Mouse (Mus musculus): ENCODE data around the gene Espl1.
A peak's percentile ranks its signal among the peaks of the same experiment; 100 is the strongest.
"Not testable (repeated sequence)": the region's sequence is repeated elsewhere in the genome, so short reads cannot be mapped to it uniquely, and the experiment has no call there.

Espl1 gene

DNA sequence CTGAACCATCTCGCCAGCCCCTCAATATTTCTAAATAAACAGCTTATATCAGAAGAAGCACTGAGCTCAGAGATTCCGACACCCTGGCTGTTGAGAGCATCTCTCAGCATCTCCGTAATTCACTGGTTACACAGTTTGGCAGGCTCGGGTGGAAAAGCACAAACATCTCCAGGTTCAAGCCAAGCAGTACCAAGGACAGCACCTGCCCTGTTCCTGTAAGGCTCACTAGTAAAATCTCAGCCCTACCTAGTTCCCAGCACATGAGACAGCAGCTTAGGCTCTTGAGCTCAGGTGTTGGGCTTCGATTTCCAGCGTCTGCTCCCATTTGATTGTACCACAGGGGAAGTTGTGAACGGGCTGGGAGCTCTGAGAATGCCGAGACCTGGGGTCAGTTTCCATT lies 39.2 kb downstream of the Espl1 start:
- DNase-seq (ENCODE audit: low spot score in 2 of 2) = no peak

- not testable (repeated sequence) for DNase-seq (ENCODE audit: low spot score in 2 of 2)
Measured at GRCm38 (mm10) chr15:102335925-102336324, 39.9 kb downstream of the Espl1 start.

DNA sequence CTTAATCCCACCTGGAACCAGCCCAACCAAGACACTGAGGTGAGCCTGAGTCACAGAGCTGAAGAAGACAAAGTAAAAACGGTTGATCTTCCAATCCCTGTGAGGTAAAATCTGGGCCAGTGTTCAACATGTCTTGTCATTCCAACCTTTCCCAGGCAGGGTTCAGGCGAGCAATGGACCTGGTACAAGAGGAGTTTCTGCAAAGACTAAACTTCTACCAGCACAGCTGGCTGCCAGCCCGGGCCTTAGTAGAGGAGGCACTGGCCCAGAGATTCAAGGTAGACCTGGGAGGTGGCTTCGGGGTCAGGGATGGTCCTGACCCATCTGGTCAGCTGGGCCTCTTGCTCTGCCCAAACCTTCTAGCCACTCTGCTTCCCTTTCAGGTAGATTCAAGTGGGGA lies 40.9 kb downstream of the Espl1 start:
- DNase-seq (ENCODE audit: low spot score in 2 of 2) = no peak

- DNase-seq (ENCODE audit: low spot score in 2 of 2) = no peak
Measured at GRCm38 (mm10) chr15:102339612-102340011, 43.5 kb downstream of the Espl1 start.

GRCm38 (mm10) chr15:102341580-102341979 lies 45.5 kb downstream of the Espl1 start:
- DNase-seq (ENCODE audit: low spot score in 2 of 2) = peak; percentile 45 to 59

- DNase-seq (ENCODE audit: low spot score in 2 of 2) = no peak
Measured at GRCm38 (mm10) chr15:102344490-102344889, 48.4 kb downstream of the Espl1 start.

GRCm38 (mm10) chr15:102346444-102346843 lies 50.4 kb downstream of the Espl1 start:
- DNase-seq (ENCODE audit: low spot score in 2 of 2) = no peak

GRCm38 (mm10) chr15:102350138-102350941 lies 54.3 kb downstream of the Espl1 start, which contains the start of gene Aaas:
Gene Aaas, minus strand, starts transcription at chr15:102350771.
- DNase-seq (ENCODE audit: low spot score in 2 of 2) = peak; percentile 87 to 93

- DNase-seq (ENCODE audit: low spot score in 2 of 2) = no peak
Measured at GRCm38 (mm10) chr15:102350942-102351291, 54.9 kb downstream of the Espl1 start.

DNA sequence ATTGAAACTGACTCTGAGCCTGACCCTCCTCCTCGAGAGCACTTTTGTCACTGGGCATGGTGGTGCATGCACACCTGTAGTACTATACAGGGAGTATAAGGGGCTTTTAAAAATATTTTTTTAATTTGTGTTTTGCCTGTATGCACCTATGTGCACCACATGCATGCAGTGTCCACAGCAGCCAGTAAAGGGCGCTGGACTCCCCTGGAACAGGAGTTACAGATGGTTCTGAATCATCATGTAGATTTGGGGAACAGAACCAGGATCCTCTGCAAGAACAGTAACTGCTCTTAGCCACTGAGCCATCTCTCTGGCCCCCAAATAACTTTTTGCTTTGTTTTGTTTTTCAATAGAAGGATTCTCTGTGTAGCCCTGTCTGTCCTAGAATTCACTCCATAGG lies 56.1 kb downstream of the Espl1 start:
- no peak for DNase-seq (ENCODE audit: low spot score in 2 of 2)

DNA sequence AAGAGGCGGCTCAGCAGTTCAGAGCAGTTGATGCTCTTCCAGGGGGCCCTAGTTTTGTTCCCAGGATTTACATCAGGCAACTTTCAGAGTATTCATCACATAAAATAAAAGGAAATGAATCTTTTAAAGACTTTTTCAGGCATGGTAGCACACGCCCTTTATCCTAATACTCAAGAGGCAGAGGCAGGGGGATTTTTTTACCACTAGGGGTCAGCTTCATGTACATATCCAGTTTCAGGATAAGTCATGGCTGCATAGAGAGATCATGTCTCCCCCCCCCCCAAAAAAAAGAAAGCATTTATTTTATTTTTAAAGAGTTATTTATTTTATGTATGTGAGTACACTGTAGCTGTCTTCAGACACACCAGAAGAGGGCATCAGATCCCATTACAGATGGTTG lies 57.9 kb downstream of the Espl1 start:
- no peak for DNase-seq (ENCODE audit: low spot score in 2 of 2)

DNA sequence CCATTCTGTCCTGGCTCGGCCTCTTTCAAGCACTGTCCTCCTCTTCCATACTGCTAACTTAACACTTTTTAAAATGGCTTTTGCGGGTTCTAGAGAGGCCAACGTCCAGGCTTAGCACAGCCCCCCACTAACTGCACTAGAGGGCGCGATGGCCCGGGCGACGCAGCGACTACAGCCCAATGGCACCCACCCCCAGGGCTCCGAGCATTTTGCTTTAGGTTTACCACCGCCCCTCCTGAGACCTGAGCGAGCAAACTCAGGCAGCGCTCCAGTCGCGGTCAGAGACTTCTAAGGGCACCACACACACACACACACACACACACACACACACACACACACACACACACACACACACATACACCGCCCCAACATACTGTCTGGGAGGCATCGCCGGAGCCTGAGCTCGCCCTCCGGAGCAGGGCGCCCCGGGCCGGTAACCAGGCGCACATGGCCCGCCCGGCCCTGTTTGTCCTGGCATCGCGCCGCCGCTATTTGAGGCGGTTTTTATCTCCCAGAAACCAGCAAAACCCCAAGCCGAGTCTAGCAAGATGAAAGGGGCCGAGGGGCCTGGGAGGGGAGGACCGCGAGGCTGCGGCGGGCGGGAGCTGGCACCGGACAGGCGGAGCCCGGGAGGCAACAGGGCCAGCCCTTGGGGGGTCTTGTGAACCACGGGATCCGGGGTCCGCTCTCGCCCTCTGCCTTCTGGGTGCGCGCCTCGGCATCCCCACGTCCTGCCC lies 59.2 kb downstream of the Espl1 start:
- DNase-seq (ENCODE audit: low spot score in 2 of 2) = peak in 1 of 2 experiments; percentile 22

DNA sequence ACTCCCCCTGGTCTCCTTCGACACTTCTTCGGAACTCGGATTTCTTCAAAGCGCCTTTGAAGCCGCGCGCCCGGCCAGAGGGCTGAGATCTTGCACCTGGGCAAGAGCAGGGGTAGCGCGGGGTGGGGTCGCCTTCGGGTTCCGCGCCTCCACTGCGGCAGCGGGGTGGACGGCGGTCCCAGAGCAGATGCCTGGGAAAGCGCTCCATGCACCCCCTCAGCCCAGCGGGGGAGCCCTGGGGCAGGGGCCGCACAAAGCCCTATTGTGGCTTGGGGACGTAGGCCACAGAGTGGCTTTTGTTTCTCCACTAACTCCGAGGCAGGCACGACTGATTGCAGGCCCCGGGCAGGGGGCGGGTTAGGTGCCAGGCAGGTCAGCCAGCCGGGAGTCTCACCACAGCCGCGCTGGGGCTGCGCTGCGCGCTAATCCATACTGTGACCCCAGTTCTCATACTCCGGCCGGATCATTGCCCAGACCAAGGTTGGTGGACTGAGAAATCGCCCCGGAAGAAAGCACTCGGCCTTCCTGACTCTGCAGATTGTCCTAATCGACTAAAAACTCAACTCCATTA lies 59.9 kb downstream of the Espl1 start:
- no peak for DNase-seq (ENCODE audit: low spot score in 2 of 2)

DNA sequence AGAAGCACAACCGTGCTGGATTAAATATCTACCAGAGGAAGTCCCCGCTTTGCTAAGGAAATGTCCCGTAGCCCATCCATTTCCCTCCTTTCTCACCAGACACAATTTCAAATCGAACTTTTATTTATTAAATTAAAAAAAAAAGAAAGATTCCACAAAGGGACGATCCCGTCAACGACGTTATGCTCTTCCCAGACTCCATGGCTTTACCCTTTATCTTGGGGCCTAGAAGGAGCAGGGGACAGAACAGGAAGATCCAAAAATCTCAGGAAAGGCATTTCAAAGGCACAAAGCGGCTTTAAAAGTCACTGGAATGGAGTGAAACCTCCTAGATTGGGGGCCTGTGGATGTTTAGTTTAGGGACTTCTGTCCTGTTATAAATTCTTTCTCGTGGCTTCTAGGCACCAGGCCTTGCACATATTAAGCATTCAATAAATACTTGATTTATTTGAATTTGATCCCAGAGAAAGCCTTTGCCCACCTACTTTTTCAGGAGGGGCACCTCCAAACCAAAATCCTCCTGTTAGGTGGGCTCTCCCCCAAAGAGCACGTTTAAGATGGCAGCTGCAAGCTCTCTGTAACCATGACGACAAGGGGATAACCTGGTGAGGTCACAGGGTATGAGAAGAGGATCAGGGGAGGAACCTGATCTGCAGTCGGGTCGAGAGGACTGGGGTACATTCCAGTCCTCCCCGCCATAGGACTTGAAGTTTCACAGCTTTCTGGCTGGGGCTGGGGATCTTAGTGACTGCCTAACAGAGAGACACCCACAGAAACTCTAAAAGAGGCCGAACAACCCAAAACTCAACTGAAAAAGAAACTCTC lies 60.6 kb downstream of the Espl1 start:
- no peak for DNase-seq (ENCODE audit: low spot score in 2 of 2)

GRCm38 (mm10) chr15:102358126-102358525 lies 62.1 kb downstream of the Espl1 start:
- no peak for DNase-seq (ENCODE audit: low spot score in 2 of 2)

GRCm38 (mm10) chr15:102358834-102359233 lies 62.8 kb downstream of the Espl1 start:
- no peak for DNase-seq (ENCODE audit: low spot score in 2 of 2)

DNA sequence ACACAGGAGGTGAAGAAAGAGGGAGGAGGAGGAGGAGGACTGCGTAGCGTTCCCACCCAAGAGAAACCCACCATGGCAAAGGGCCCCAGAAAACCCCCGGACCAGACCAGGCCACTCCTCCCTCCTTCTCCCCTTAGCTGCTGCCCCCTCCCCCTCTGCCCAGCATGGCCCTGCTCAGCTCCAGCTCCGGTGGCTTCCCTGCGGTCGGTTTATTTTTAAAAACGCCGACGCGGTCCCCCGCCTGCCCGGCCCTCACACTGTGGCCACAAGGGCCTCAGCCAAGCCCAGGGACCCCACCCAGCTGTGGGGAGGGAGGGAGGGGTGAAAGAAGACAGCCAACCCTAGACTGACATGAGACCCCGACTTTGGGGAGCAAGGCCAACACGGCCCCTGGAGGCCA lies 66.6 kb downstream of the Espl1 start:
- DNase-seq (ENCODE audit: low spot score in 2 of 2) = no peak

DNA sequence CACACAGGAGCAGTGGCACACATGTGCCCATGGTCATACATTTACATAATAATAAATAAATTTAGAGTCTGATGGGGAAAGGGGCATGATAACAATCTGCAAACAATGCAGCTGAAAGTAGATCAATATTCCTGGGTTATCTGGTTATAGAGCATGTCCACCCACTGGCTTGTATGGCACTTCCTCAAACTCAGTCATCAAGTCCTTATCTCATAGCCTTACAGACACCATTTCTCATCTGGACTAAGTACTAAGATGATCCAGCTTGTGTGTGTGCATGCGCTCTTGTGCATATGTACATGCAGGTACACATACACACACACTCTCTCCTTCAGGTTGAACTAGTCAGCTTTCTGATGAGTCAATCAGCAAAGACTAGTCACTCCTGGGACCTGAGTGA lies 68.6 kb downstream of the Espl1 start:
- no peak for DNase-seq (ENCODE audit: low spot score in 2 of 2)

DNA sequence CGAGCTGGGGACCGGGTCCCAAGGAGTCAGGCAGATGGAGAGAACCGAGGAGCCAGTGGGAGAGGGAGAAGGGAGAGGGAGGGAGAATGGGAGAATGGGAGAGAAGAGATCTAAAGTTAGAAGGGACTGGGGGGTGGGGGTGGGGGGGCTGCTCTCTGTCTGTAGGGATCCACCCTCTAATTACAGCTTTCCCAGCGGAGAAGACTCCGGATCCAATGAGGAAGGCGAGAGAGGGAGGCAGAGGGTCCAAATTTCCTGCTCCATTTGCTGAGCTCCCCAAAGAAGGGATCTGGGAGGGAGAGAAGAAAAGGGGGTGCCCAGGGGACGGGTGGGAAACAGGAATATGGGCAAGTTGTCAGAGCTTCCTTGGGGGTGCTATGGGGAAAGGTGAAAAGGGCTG lies 70.2 kb downstream of the Espl1 start:
- DNase-seq (ENCODE audit: low spot score in 2 of 2) = no peak

DNA sequence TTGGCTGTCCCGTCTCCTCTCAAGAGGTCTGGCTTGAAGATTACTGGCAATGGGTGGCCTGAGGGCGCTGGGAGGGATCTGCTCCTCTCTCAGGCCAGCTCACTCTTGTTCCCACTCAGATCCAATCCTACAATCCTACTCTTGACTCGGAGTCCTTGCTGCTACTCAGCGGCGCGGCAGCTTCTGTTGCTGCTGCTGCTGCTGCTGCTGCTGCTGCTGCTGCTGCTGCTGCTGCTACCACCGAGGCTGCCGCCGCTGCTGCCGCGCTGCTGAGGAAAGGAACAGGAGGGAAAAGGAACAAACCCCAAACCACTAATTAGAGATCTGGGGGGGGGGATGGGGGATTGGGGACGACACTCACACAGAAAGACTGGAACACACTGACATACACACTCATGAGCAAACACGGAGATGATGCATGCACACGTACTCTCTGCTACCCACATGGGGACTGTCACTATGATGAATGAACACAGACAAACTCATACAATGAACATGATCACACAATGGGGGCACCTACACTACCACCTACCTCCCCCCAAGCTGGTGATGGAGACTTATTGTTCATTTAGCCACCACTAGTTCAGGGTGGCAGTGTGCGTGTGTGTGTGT lies 70.8 kb downstream of the Espl1 start, which contains the start of gene Sp7:
TSS of gene Sp7 (minus strand) at position 450 of the 612 bp plus-strand sequence.
- DNase-seq (ENCODE audit: low spot score in 2 of 2) = no peak

DNA sequence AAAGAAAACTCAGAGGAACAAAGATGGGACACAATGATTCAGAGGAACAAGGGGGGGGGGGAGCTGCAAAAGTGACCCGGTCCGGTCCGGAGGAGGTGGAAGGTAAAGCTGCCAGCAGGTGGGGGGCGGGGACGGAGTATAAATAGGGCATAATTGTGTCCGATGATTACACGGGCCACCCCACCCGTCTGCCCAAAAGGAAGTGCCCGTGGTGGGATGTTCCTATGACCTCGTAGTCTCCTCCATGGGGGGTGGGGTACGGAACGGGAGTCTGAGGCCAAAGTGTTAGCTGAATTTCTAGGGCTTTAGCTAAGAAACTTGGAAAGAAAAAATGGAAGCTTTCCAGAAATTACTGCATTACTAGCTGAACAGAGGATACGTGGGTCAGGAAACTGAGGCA lies 73.9 kb downstream of the Espl1 start:
- DNase-seq (ENCODE audit: low spot score in 2 of 2) = no peak

Data from natural killer cell, adult 2 months (primary cell).